Mouse (Mus musculus) induced T-regulatory cell, adult 2 months (primary cell): ENCODE results near the gene Rars2.

Source experiments
- DNase-seq: peaks from one replicate; pipeline ENCODE4 v3.0.0-alpha.2; 2012; ENCODE audit warnings: low read depth

Rars2 gene

DNA sequence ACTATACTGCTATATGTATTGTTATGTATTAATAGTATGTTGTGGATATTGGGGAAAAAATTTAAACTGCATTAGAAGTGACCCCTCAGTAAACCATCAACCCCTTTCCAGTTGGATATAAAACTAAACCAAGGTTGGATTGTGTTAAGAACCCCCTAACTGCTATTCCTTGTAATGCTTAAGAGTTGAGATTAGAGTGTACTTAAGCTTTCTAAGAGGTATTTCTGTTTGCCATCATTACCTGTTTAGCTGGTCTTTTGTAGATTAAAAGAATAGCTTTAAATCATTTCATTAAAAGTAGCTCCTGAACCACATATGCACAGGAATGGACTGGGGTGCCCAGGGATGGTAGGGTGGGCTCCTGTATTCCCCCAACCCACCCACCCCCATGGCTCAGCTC, 30.0 kb downstream of the Rars2 start:
- DNase-seq = no peak

DNA sequence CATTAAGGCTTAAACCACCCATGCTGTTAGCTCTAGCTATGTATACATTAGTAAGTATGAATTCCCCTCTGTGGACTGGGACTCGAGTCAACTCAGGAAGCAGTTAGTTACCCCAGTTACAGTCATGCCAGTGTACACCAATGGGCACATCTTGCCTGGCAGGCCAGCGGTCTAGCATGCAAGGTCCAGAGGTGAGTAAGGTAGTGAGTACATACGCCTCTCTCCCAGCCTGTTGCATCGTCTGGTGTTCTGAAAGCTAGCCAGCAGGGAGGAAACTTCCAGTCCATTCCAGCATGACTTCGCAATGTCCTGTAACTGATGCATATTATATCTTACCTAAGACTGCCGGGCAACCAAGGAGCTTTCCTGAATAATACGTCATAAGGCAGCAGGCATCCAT, 38.4 kb downstream of the Rars2 start:
- no peak for DNase-seq

DNA sequence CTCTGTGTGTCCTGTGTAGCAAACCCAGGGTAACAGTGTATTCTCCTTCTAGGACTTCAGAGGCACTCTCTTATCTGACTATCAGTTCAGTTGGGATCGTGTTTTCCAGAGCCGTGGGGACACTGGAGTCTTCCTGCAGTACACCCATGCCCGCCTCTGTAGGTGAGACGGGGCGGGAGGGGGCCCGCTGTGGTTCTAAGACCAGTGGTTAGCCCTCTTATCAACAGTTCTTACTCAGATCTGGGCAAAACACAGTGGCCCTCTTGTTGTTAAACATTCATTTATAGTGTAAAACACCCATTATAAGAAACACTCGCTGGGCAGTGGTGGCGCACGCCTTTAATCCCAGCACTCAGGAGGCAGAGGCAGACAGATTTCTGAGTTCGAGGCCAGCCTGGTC, 41.3 kb downstream of the Rars2 start:
- no peak for DNase-seq

DNA sequence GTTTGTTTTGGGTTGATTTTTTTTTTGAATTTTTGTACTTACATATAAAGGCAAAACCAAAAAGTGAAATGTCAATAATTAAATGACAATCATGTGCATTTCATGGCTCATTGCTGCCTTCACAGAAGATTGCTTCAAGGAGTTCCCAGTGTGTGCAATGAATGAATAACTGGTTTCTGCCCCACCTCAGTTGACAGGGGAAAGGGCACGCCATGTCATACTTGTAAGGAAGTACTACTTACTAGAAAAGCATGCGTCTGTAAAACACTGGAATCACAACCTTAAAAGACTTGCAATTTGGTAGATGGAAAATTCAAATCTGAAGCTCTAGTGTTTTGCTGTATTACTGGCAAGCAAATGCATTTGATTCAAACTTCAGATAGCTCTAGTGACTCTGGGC, 44.3 kb downstream of the Rars2 start:
- DNase-seq = no peak

DNA sequence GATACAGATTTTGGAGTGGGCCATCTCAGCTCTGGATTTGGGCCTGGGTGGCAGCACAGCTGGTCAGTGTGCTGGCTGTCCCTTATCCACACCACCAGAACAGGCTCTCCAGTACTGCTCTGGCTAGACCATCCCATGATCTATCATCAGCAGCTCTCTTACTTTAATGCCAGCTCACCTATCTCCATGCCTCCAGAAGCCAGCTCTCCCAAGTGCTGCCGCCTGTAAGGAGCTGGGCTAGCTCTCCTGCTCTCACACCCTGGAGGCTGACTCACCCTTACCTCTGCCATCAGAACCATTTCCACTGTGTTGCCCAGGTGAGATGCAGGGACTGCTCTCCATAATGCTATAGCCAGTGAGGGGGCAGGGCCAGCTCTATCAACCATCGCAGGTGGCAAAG, 46.8 kb downstream of the Rars2 start:
- no peak for DNase-seq

DNA sequence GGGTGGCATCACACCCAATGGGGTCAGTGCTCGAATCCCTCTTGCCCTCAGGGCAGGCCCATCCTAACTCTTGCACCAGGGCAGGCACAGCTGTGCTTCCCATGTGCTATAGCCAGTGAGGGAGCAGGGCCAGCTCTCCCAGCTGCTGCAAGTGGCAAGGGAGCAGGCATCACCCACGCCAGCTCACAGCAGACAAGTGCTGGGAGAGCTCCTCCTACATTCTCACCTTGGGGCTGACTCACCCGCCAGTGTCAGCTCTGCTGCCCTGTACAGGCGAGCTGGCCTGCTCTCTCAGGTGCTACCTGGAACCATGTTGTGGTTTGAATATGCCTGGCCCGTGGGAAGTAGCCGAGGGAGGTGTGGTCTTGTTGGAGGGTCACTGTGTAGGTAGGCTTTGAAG, 47.2 kb downstream of the Rars2 start:
- no peak for DNase-seq

DNA sequence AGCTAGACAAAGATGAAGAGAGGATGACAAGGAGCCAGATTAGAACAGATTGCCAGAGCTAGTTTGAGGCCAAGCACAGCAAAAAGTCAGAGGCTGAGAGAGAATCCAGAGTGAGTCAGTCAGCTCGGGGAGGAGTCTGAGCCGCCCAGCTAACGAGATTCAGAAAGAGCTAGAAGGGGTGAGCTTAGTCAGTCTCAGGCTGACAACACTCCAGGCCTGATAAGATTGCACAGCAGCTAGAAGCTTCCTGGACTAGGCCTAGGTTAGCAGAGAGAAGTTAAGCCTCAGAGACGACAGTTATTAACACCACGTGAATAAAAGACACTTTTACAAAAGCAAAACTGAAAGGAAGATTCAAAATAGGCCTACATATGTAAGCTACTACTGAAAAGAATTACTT, 53.2 kb downstream of the Rars2 start:
- no peak for DNase-seq

DNA sequence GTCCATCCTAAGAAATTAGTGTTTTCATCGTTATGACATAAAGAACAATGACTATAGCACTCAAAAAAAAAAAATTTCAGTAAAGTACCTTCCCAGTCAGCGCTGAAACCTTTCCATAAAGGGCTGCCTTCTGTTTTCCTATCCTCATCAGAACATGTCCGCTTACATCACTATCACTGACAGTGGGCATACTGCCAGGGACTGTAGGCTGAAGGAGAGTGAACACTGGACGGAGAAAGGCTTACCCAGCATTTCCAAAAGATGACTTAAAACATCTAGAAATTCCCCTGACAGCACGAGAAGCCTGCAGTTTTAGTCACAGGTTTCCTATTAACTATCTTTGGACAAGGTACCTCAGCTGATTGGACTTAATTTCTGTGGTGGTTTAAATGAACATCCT, 59.0 kb downstream of the Rars2 start:
- DNase-seq = no peak

DNA sequence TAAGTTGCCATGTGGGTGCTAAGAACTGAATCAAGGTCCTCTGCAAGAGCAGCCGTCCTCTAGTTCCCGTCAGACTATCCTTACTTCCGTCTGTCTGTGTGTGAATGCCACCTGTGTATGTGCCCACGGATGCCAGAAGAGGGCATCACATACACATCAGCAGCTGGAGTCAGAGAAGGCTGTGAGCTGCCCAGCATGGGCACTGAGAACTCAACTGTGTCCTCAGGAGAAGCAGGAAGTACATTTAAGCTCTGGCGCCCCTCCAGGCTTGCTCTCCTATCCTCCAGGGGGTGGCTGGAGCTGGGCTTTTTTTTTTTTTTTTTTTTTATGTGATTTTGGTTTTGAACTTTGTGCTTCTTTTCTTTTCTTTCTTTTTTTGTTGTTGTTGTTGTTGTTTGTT, 65.8 kb downstream of the Rars2 start:
- peak; percentile 6 for DNase-seq

DNA sequence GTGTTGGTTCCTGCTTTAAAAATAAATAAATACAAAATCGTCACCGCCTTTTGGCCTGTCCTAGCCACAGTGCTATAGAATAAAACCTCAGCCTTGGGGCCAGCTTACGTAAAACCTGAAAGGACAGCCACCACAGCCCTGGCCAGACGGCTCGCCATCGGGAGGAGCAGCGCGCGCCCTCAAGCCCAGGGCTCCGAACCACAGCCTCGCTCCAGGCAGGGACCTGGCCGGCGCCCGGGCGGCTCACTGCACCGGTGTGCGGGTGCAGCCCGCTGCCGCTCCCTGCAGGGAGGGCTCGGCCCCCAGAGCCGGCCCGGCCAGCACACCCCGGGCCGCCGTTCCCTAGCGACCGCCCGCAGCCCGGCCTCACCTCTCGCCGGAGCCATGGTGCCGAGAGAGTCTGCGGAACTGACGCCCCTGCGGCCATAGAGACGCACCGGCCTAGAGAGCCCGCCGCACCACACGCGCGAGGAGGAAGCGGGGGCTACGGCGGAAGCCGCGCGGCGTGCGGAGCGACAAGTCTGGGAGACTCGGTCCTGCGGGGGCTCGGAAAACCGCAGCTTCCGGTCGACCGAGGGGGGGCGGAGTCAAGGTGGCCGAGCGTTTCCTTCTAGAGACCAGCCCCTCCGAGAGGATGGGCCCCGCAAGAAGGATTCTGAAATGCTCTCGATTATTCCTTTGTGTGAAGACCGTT, 72.3 kb downstream of the Rars2 start, which contains the start of gene Slc35a1:
Gene Slc35a1 (minus strand): TSS at position 565 of the 694 bp plus-strand sequence.
- DNase-seq = peak; percentile 90

DNA sequence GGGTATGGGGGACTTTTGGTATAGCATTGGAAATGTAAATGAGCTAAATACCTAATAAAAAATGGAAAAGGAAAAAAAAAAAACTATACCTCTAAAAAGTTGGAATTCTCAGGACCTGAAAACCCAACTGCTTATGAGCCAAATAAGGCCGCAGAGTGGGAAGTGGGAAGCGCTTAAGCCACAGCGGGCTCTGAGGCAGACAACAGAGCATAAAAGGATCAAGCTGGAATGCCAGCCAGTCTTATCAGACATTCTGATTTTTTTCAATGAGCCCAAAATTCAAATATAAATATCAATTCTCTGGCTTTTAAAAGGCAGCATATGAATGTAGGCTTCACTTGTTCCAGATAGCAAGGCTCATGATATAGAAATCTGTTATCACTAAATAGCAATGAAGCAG, 73.3 kb downstream of the Rars2 start:
- peak; percentile 5 for DNase-seq

DNA sequence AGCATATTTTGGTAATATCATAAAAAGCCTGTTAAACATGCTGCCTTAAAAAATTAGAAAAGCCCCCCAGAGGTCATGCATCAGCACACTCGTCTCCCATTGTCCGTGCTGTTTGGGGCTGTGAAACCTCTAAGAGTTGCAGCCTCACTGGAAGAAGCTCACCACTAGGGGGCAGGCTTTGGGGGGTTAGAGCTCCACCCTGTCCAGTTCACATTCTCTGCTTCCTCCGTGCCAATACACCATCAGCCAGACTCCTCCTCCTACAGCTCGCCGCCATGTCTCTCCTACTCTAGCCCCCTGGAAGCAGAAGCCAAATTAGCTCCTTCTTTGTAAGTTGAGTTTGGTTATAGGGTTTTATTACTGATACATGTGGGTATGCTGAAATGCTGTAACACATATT, 86.8 kb downstream of the Rars2 start:
- DNase-seq = peak; percentile 68

DNA sequence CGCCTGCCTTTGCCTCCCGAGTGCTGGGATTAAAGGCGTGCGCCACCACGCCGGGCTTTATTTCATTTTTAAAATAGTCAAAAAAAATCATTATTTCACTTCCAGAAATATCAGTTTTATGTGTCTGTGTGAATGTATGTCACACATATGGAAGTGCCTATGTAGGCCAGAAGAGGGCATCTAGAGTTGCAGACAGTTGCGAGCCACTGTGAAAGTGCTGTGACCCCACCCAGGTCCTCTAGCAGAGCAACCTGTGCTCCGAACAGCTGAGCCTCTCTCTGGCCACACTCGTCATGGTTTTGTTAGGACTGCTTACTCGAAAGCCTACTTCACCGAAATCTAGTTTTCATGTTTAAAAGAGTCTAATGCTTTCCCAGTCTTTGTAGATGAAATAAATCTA, 87.5 kb downstream of the Rars2 start:
- DNase-seq = no peak

DNA sequence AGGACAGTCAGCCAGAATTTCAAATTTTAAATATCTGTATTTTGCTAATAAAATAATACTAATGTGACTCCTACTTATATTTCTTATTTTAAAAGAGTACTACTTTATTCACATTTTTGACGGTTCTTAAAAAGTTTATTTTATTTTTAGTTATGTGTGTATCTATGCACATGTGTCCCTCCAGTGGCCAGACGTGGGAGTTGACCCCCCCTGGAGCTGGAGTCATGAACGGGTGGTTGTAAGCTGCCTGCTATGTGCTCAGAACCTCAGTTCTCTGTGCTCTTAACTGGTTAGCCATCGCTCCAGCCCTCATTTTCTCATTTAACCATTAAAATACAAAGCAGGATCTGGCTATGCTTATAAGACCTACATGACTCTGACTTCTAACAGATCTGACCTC, 88.3 kb downstream of the Rars2 start:
- DNase-seq = no peak

DNA sequence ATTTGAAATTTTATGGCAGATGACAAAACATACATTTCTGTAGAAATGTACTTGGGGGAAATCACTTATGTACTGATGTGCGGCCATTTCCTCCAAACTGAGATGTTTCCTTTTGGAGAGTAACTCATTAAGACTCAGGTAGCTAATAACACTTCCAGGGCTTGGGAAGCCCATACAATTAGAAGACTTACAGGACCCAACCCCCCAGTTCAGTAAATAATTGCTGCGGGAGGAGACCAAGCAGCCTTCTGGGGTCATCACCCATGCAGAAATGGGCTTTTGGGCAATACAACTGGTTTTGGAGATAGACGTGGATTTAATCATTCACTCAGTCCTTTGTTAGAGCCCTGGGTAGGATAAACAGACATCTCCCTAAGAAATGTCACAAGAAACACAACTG, 92.5 kb downstream of the Rars2 start:
- DNase-seq = no peak

DNA sequence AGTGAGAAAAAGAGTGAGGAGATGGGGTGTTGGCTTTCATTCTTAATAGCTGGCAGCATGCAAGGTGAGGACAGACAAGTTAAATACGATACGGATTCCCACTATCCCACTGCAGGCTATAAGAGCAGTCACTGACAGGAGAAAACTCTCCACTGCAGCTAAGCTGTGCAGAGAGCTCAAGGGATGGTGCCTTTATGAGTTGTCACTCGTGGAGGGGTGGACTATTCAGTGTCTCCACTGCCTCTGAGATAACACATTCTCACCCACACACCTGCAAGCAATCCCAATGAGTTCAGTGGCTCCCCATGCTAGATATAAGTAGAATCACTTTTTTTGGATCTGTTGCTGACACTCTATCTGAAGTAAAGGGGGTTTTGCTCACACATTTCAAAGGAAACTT, 93.4 kb downstream of the Rars2 start:
- DNase-seq = no peak
